8 mouse cellular contexts compared by ENCODE assay signal in genomic region chr1:132138576-132139415, GRCm38 (mm10). TPM values are rescaled to one million over a fixed set of nuclear protein-coding genes. Genes with fewer than 3 reads are reported as not detected.
DNase-seq lines count a peak whose midpoint lies in the region; ATAC-seq lines count a peak whose summit lies in the region.

No protein-coding gene starts in this region.

- no peaks in the 10 kb centered on the region for H3K36me3 ChIP-seq in heart, embryonic 10.5 days
- H3K36me3 ChIP-seq in hindbrain, embryonic 12.5 days: no peaks in the 10 kb centered on the region
- H3K36me3 ChIP-seq in midbrain, embryonic 11.5 days (ENCODE audit: control insufficient read depth, insufficient read depth, low read length): no peaks in the 10 kb centered on the region

- H3K4me2 ChIP-seq in hindbrain, embryonic 12.5 days (replicated peaks): peak overlapping the region; percentile 98
- peak overlapping the region; percentile 94 for H3K4me2 ChIP-seq in midbrain, embryonic 11.5 days

- no peak for DNase-seq in heart, embryonic 10.5 days (ENCODE audit: low spot score)
- no peak for DNase-seq in heart, postnatal 36 days
- DNase-seq in MN1 (ENCODE audit: low spot score): peak; percentile 33
- peak; percentile 90 for DNase-seq in midbrain, embryonic 11.5 days (ENCODE audit: low spot score, missing footprints)
- DNase-seq in layer of hippocampus, adult 9-10 months (ENCODE audit: low spot score): no peak
- DNase-seq in spleen, postnatal 4 days (ENCODE audit: low spot score in 2 of 2): no peak
- DNase-seq in right cerebral cortex, postnatal 4 days: no peak

- H3K9ac ChIP-seq in hindbrain, embryonic 12.5 days: peak overlapping the region; percentile 66
- peak overlapping the region; percentile 60 for H3K9ac ChIP-seq in midbrain, embryonic 11.5 days (ENCODE audit: low read length)

- WGBS in heart, embryonic 10.5 days: 3% methylated on average over 35 of the region's 35 CpGs
- 6% methylated on average over 34 of the region's 35 CpGs for WGBS in hindbrain, embryonic 12.5 days
- 6% methylated on average over 35 of the region's 35 CpGs for WGBS in midbrain, embryonic 11.5 days

- peak overlapping the region; percentile 89 for H3K27ac ChIP-seq in heart, embryonic 10.5 days
- no peak overlapping the region for H3K27ac ChIP-seq in hindbrain, embryonic 12.5 days
- no peak overlapping the region for H3K27ac ChIP-seq in midbrain, embryonic 11.5 days (ENCODE audit: low read depth, low read length)

- peak overlapping the region; percentile 85 for H3K4me3 ChIP-seq in heart, embryonic 10.5 days
- H3K4me3 ChIP-seq in hindbrain, embryonic 12.5 days: peak overlapping the region; percentile 52
- H3K4me3 ChIP-seq in midbrain, embryonic 11.5 days (ENCODE audit: low read depth, low read length): peak overlapping the region; percentile 42

- H3K4me1 ChIP-seq in heart, embryonic 10.5 days: peaks cover 54% of the 10 kb centered on the region
- H3K4me1 ChIP-seq in hindbrain, embryonic 12.5 days: peaks cover 20% of the 10 kb centered on the region
- peaks cover 6% of the 10 kb centered on the region; the same call in 1 of the 2 replicates for H3K4me1 ChIP-seq in midbrain, embryonic 11.5 days (ENCODE audit: control insufficient read depth, insufficient read depth, low read length)

- intact Hi-C loops in heart, postnatal 36 days (cut with DNase I): no loop called here

- H3K9me3 ChIP-seq in heart, embryonic 10.5 days: no peaks in the 10 kb centered on the region
- no peaks in the 10 kb centered on the region for H3K9me3 ChIP-seq in hindbrain, embryonic 12.5 days (replicated peaks)
- no peaks in the 10 kb centered on the region for H3K9me3 ChIP-seq in midbrain, embryonic 11.5 days (ENCODE audit: control insufficient read depth, low read length)

- ATAC-seq in hindbrain, embryonic 12.5 days (ENCODE audit: low FRiP score): 0 out of 2 replicates have a peak, but pooled peaks have one; percentile 26
- no peak for ATAC-seq in midbrain, embryonic 11.5 days (ENCODE audit: low FRiP score)

- H3K27me3 ChIP-seq in heart, embryonic 10.5 days (ENCODE audit: insufficient read depth, poor library complexity, severe bottlenecking): peaks cover 25% of the 10 kb centered on the region
- peaks cover 42% of the 10 kb centered on the region for H3K27me3 ChIP-seq in hindbrain, embryonic 12.5 days
- H3K27me3 ChIP-seq in midbrain, embryonic 11.5 days (ENCODE audit: control insufficient read depth, insufficient read depth, low read length): peaks cover 19% of the 10 kb centered on the region

RNA-seq across cellular contexts. Expression of gene Cdk18, which starts 0.7 kb away (rescaled TPM):
- polyA plus RNA-seq in heart, embryonic 10.5 days (2016; fragmentation: Nextera tagmentation; extraction: Ambion mirVana): 6.8 and 6.9 TPM in 2 replicates
- total RNA-seq in heart, postnatal 36 days (2021): 10 to 100 TPM; 16.5 to 17.9 TPM
- polyA plus RNA-seq in hindbrain, embryonic 12.5 days (2016; fragmentation: Nextera tagmentation; extraction: Ambion mirVana): 0.99 and 1.4 TPM in 2 replicates
- 0.14 and 0.19 TPM in 2 replicates for polyA plus RNA-seq in midbrain, embryonic 11.5 days (2014; fragmentation: Nextera tagmentation; extraction: Ambion mirVana)

RNA-seq across cellular contexts. Expression of gene Lemd1, which starts 52.4 kb away (rescaled TPM):
- 0.12 and 0.49 TPM in 2 replicates for polyA plus RNA-seq in heart, embryonic 10.5 days (2016; fragmentation: Nextera tagmentation; extraction: Ambion mirVana)
- total RNA-seq in heart, postnatal 36 days (2021): not detected
- polyA plus RNA-seq in hindbrain, embryonic 12.5 days (2016; fragmentation: Nextera tagmentation; extraction: Ambion mirVana): 10.8 and 12.7 TPM in 2 replicates
- 10.7 and 12.9 TPM in 2 replicates for polyA plus RNA-seq in midbrain, embryonic 11.5 days (2014; fragmentation: Nextera tagmentation; extraction: Ambion mirVana)

RNA-seq across cellular contexts. Expression of gene AC124108.1, which starts 52.5 kb away (rescaled TPM):
- 0.05 TPM in 1 of 2 replicates, not detected in the other for polyA plus RNA-seq in heart, embryonic 10.5 days (2016; fragmentation: Nextera tagmentation; extraction: Ambion mirVana)
- not detected for total RNA-seq in heart, postnatal 36 days (2021)
- 3.6 and 4.1 TPM in 2 replicates for polyA plus RNA-seq in hindbrain, embryonic 12.5 days (2016; fragmentation: Nextera tagmentation; extraction: Ambion mirVana)
- polyA plus RNA-seq in midbrain, embryonic 11.5 days (2014; fragmentation: Nextera tagmentation; extraction: Ambion mirVana): 5.0 and 5.2 TPM in 2 replicates

Comparison
In these comparisons a context has a peak if more than half of its experiments do, and no peak if none do; other contexts are left out.
1. DNase-seq: peak in MN1 (single experiment) and midbrain, embryonic 11.5 days (single experiment); none in heart, embryonic 10.5 days (single experiment), heart, postnatal 36 days (0 of 2), layer of hippocampus, adult 9-10 months (single experiment), spleen, postnatal 4 days (0 of 2) and right cerebral cortex, postnatal 4 days (single experiment).
2. Peak in every context shown above with its lines, with median percentiles within 50 percentile points of each other: H3K4me3 ChIP-seq.